Mouse (Mus musculus) heart, postnatal 0 days (tissue): ENCODE results near the gene Amigo1. TPM values are rescaled to one million over a fixed set of nuclear protein-coding genes. Genes with fewer than 3 reads are reported as not detected.

Experiments used
- ATAC-seq: fragments of 200-750 bp; cut with Nextera tagmentation; 2 replicates; pipeline ENCODE4 v1.8.0; 2017; ENCODE audit warnings: low read depth, moderate number of reproducible peaks, moderate library complexity; ENCODE audit not compliant: insufficient read depth
- DNase-seq: peaks from one replicate; pipeline ENCODE4 v3.0.0-alpha.2; 2016; ENCODE audit warnings: low spot score
- H3K27ac ChIP-seq: fragments of 300-500 bp; sonication (generic); 2 replicates; pipeline ENCODE4 v1.5.1; 2014; ENCODE audit warnings: low read depth, mild to moderate bottlenecking
- H3K27me3 ChIP-seq: fragments of 300-500 bp; sonication (generic); 2 replicates; pipeline ENCODE4 v1.6.1; 2014; ENCODE audit warnings: low read length, mixed read lengths; ENCODE audit not compliant: control insufficient read depth, insufficient read depth
- H3K36me3 ChIP-seq: fragments of 300-500 bp; sonication (generic); replicated peaks from 2 replicates; pipeline ENCODE4 v1.6.1; 2014; ENCODE audit warnings: low read length, mixed read lengths; ENCODE audit not compliant: control insufficient read depth, insufficient read depth
- H3K4me1 ChIP-seq: fragments of 300-500 bp; sonication (generic); 2 replicates; pipeline ENCODE4 v1.6.1; 2014; ENCODE audit warnings: antibody characterized with exemption; ENCODE audit not compliant: control insufficient read depth, insufficient read depth
- H3K4me2 ChIP-seq: fragments of 300-500 bp; sonication (generic); 2 replicates; pipeline ENCODE4 v1.6.1; 2014; ENCODE audit warnings: low read depth, mild to moderate bottlenecking, low read length, moderate library complexity
- H3K4me3 ChIP-seq: fragments of 300-500 bp; sonication (generic); 2 replicates; pipeline ENCODE4 v1.5.1; 2014; ENCODE audit warnings: low read depth, low read length
- H3K9ac ChIP-seq: fragments of 300-500 bp; sonication (generic); replicated peaks from 2 replicates; pipeline ENCODE4 v1.6.1; 2014; ENCODE audit warnings: low read depth, low read length, mixed read lengths
- H3K9me3 ChIP-seq: fragments of 300-500 bp; sonication (generic); replicated peaks from 2 replicates; pipeline ENCODE4 v1.6.1; 2016; ENCODE audit warnings: low read length; ENCODE audit not compliant: control insufficient read depth
- CTCF ChIP-seq: IDR thresholded peaks from 2 replicates; pipeline ENCODE4 v1.5.1; 2016; ENCODE audit warnings: antibody characterized with exemption, control low read depth, low read depth
- EP300 ChIP-seq: IDR thresholded peaks from 2 replicates; pipeline ENCODE4 v1.6.1; 2016; ENCODE audit warnings: antibody characterized with exemption, low read depth
- WGBS: fragments of 180-500 bp; shearing (Covaris S2); extraction: QIAGEN DNeasy Blood & Tissue Kit; methylation state at CpG from one replicate; pipeline ENCODE4 v1.1.7; 2014; 5-methylcytosine and 5-hydroxymethylcytosine counted together
- polyA plus RNA-seq: library from polyadenylated mRNA; unstranded; fragments of >200 nt; fragmentation: Nextera tagmentation; extraction: Ambion mirVana; gene quantifications from 2 replicates; pipeline ENCODE4 v1.2.1, GENCODE M21; 2015
- total RNA-seq: library from RNA; depleted of rRNA; stranded (reverse); fragments of >200 nt; gene quantifications from 2 replicates; pipeline ENCODE4 v1.2.3, GENCODE M21; 2014; ENCODE audit warnings: low replicate concordance

The Amigo1 gene
- total and polyA plus RNA-seq, 2 experiments from 2014 or later: 3.8 to 11.9 TPM

DNA sequence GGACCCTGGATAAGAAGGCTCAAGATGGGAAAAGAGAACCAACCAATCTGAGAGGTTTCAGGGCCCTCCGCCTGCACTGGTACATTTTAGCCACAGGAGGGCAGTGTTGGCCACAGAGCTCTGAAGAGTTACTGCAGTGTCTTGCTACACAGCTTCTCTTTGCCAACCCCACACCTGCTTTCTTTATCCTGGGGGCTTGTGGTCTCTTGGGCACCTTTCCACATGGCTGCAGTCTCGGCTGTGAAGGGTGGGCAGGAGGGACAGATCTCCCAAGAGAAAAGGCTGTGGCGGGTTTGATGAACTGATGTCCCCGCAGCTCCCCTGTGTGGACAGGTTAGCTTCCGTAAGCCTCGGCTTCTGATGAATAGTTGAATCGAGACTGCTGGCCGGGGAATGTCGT, 21.3 kb upstream of the Amigo1 start:
- peak; percentile 66 for DNase-seq
- Histone ChIP-seq H3K4me2 (no peak overlapping the region), H3K36me3 (no peaks in the 10 kb centered on the region), H3K27ac (no peak overlapping the region), H3K27me3 (no peaks in the 10 kb centered on the region), H3K4me1 (no peaks in the 10 kb centered on the region), H3K4me3 (no peak overlapping the region), H3K9me3 (no peaks in the 10 kb centered on the region), H3K9ac (no peak overlapping the region)
- peak; percentile 53; the same call in 1 of the 2 replicates for ATAC-seq
- 26% methylated on average over 9 of the region's 9 CpGs for WGBS
- TF ChIP-seq CTCF (peak; percentile 97), EP300 (no peak)

DNA sequence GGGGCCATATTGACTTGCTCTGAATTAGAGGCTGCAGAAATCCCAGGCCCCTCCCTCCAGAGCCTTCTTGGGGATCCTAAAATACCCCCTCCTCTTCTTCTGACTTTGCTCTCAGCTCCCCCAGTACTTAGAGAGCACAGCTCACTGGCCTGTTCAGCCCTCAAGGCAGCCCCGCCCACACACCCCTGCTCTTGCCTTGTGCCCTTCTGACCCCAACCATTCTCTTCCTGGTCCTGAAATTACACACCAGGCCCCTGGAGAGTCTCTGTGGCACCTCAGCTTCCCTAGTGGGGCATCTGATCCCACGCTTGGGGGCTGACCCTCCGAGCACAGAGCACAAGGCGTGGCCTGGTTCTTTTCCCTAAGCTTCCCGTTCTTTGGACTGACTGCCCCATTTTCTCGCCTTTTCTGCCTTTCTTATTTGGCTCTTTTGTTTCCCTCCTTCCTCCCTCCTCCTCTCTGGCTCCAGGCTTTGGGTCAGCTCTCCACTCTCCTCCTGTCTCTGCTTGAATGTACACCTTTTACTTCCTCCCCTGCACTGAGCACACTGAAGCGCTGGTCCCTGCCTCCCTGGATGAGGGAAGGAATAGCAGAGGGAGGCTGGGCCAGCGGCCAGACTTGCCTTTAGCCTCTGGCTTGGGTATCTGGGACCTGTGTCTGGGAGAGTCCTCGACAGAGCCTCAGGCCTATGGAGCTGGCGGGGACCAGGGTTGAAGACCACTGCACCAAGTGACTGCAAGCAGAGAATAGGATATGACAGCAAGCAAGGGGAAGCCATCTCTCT, 20.4 kb upstream of the Amigo1 start:
- WGBS: 66% methylated on average over 10 of the region's 10 CpGs
- H3K4me3 ChIP-seq: no peak overlapping the region
- TF ChIP-seq CTCF (no peak), EP300 (no peak)
- H3K27me3 ChIP-seq: no peaks in the 10 kb centered on the region
- H3K9ac ChIP-seq: no peak overlapping the region
- DNase-seq (no peak), ATAC-seq (no peak; the same call in 1 of the 2 replicates)
- H3K4me1 ChIP-seq: no peaks in the 10 kb centered on the region
- no peak overlapping the region for H3K27ac ChIP-seq
- no peak overlapping the region for H3K4me2 ChIP-seq
- no peaks in the 10 kb centered on the region for H3K36me3 ChIP-seq
- H3K9me3 ChIP-seq: no peaks in the 10 kb centered on the region

DNA sequence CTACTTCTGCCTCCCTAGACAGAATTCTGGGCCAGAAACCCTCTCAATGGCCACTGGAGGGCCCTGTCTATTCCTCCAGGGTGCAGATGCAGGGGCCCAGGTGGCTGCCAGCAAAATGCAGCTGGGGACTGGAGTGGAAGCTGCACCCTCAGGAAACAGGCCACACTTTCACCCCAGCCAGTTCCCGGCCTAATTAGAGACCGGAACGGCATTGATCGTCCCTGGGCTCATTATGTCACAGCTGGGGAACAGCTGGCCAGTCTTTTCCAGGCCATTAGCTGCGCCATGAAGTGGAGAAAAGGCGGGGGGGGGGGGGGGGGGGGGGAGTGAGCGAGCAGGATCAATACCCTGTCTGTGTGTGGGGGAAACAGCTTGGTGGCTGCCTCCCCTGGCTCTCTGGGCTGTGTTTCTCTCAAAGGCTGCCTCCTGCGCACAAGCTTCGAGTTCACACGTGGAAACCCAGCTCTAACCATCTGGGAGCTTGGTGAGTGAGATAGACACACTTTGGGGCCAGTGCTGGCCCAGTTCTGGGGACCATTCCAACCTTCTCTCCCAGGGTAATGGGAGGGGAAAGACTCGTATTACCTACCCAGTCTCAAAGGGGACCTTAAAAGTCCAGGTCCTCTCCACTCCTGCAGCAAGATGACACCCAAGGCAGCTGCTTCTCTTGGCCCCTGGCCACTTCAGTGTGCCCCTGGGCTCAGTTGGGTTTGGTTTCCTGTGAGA, 19.5 kb upstream of the Amigo1 start:
- no peak for DNase-seq
- Histone ChIP-seq H3K27ac (no peak overlapping the region), H3K27me3 (no peaks in the 10 kb centered on the region), H3K4me3 (no peak overlapping the region), H3K9me3 (no peaks in the 10 kb centered on the region), H3K9ac (no peak overlapping the region), H3K4me2 (no peak overlapping the region), H3K4me1 (no peaks in the 10 kb centered on the region), H3K36me3 (no peaks in the 10 kb centered on the region)
- TF ChIP-seq EP300 (no peak), CTCF (peak; percentile 16; the same call in 1 of the 2 replicates)
- 38% methylated on average over 10 of the region's 11 CpGs for WGBS
- ATAC-seq: peak; percentile 53; the same call in 1 of the 2 replicates

DNA sequence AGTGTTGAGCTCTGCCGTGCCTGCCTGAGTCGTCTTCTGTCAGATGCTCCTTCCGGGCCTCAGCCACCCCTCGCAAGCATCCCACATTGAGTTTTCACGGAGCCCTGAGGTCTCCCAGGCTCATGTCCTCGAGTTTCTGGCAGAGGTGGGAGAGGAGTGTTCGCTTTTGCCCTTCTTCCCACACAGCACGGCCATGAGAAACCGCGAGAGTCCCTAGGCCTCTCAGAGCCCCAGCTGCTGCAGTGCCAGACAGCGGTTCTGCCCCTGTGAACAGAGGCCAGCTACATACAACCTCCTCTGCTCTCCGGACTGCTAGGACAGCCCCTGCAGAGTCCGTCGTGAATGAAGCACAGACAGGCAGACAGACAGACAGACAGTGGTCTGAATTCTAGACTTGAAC, 18.6 kb upstream of the Amigo1 start:
- no peak for DNase-seq
- no peak overlapping the region for H3K4me2 ChIP-seq
- H3K27ac ChIP-seq: no peak overlapping the region
- no peak for TF ChIP-seq CTCF
- TF ChIP-seq EP300: no peak
- no peaks in the 10 kb centered on the region for H3K36me3 ChIP-seq
- H3K4me1 ChIP-seq: no peaks in the 10 kb centered on the region
- 51% methylated on average over 14 of the region's 14 CpGs for WGBS
- ATAC-seq: no peak
- H3K9ac ChIP-seq: no peak overlapping the region
- H3K27me3 ChIP-seq: 0 out of 2 replicates have a peak, but pooled peaks cover 5% of the 10 kb centered on the region
- H3K4me3 ChIP-seq: no peak overlapping the region
- H3K9me3 ChIP-seq: no peaks in the 10 kb centered on the region

DNA sequence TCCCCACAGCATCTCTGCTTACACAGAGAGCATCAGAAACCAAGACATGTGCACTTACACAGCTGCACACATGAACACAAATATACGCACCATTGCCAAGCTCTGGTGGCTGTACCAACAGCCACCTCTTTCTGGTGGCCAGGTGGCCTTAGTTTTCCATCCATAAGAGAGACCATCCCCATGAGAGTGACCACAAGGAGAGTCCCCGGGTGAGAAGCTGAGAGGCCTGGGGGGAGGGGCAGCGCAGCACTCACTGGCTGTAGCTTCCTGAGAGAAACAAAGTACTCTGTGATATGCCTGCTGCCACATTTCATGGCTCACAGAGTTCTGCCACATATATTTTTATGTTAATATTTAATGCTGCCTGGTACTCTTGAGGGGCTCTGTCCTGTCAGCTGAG, 16.9 kb upstream of the Amigo1 start:
- H3K27me3 ChIP-seq: 0 out of 2 replicates have a peak, but pooled peaks cover 5% of the 10 kb centered on the region
- H3K9ac ChIP-seq: no peak overlapping the region
- no peaks in the 10 kb centered on the region for H3K9me3 ChIP-seq
- no peak overlapping the region for H3K4me3 ChIP-seq
- no peak for DNase-seq
- H3K36me3 ChIP-seq: no peaks in the 10 kb centered on the region
- no peaks in the 10 kb centered on the region for H3K4me1 ChIP-seq
- H3K4me2 ChIP-seq: no peak overlapping the region
- WGBS: 51% methylated on average over 3 of the region's 3 CpGs
- TF ChIP-seq EP300: no peak
- no peak for TF ChIP-seq CTCF
- no peak for ATAC-seq
- no peak overlapping the region for H3K27ac ChIP-seq
